Mouse (Mus musculus): ENCODE data around the gene Erap1.
"Not testable (repeated sequence)": the region's sequence is repeated elsewhere in the genome, so short reads cannot be mapped to it uniquely, and the experiment has no call there.

- not testable (repeated sequence) for TF ChIP-seq GATA1, TAL1 (IDR thresholded peaks at IDR 0.05; ENCODE audit: low read length)
Measured at GRCm38 (mm10) chr13:74601776-74602175, 37.6 kb upstream of the Erap1 start.
